Comparison of ENCODE assay signal across 8 mouse cellular contexts in the genomic region with DNA sequence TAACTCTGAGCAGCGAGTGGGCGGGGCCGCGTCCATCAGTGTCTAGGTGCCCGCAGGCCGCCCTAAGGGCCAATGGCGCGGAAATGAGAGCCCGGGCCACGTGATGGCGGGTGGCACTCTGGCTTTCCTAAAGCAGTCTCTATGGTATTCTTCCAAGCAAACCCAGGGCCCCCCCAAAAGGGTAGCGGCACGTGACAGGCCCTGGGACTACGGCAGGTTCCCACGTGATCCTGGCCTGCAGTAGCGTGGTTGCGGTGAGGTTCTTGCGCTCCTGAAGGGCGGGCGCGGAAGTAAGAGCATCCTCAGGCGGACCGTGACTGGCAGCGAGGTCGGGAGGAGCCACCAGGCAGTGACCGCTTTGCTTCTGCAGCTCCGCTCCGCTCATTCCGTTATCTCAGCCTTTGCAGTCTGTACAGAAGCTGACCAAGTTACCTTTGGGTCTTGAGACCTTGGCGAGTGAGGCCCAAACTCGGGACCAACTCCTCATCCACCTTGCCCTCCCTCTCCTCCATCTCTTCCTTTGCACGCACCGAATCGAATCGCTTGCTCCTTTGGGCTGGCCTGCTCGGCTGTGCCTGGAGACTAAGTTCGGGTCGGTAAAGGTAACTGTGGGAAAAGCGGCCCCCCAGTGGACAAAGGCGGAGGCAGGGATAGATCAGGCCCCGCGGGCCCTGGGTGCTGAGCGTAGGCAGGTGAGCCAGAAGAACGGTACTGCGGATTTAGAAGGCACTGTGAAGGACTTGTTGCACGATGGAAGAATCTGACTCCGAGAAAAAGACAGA. TPM values are rescaled to one million over a fixed set of nuclear protein-coding genes. Genes with fewer than 3 reads are reported as not detected.
DNase-seq lines count a peak whose midpoint lies in the region; ATAC-seq and TF ChIP-seq lines count a peak whose summit lies in the region.

A gene (plus strand): TSS at position 248 of the 782 bp plus-strand sequence.

- DNase-seq in A20 (ENCODE audit: low read depth, low spot score), result peak; percentile 87
- peak; percentile 74 for DNase-seq in kidney, postnatal 10 days
- DNase-seq in liver, embryonic 11.5 days (ENCODE audit: low spot score), result peak; percentile 58
- DNase-seq in spleen, postnatal 4 days (ENCODE audit: low spot score in 2 of 2), result peak; percentile 54 to 71

- H3K27ac ChIP-seq in brown adipose tissue, adult 24 weeks (replicated peaks; ENCODE audit: low read depth, low read length), result no peak within 1 kb of the TSS
- H3K27ac ChIP-seq in heart, embryonic 13.5 days (replicated peaks), result no peak within 1 kb of the TSS
- no peak within 1 kb of the TSS for H3K27ac ChIP-seq in liver, embryonic 11.5 days (ENCODE audit: low read depth, low read length)

- peak within 1 kb of the TSS; percentile 71 for H3K4me2 ChIP-seq in heart, embryonic 13.5 days
- H3K4me2 ChIP-seq in liver, embryonic 11.5 days, result peak within 1 kb of the TSS; percentile 62
- peak within 1 kb of the TSS; percentile 24 for H3K4me2 ChIP-seq in myocyte (ENCODE audit: low read depth)

- no peak within 1 kb of the TSS for H3ac ChIP-seq in myocyte (ENCODE audit: control insufficient read depth, insufficient read length)

- peak; percentile 91 for ATAC-seq in erythroid progenitor cell, adult 5-6 weeks (replicated peaks; ENCODE audit: low FRiP score, poor library complexity, severe bottlenecking)
- peak; percentile 83 for ATAC-seq in heart, embryonic 13.5 days (ENCODE audit: extremely low read depth, insufficient number of reproducible peaks, low FRiP score, low TSS enrichment)
- ATAC-seq in liver, embryonic 11.5 days (replicated peaks; ENCODE audit: low FRiP score), result peak; percentile 93

- H3K36me3 ChIP-seq in heart, embryonic 13.5 days, result no peaks in the 10 kb centered on the region
- no peaks in the 10 kb centered on the region for H3K36me3 ChIP-seq in liver, embryonic 11.5 days (ENCODE audit: control insufficient read depth, insufficient read depth, low read length)
- no peaks in the 10 kb centered on the region for H3K36me3 ChIP-seq in myocyte (ENCODE audit: control insufficient read depth, insufficient read depth)

- peak within 1 kb of the TSS; percentile 71 for H3K9ac ChIP-seq in heart, embryonic 13.5 days
- peak within 1 kb of the TSS; percentile 34; the same call in 1 of the 2 replicates for H3K9ac ChIP-seq in liver, embryonic 11.5 days (ENCODE audit: low read depth, low read length)

- no peaks in the 10 kb centered on the region for H3K9me3 ChIP-seq in heart, embryonic 13.5 days
- H3K9me3 ChIP-seq in liver, embryonic 11.5 days (ENCODE audit: control insufficient read depth, low read length), result no peaks in the 10 kb centered on the region

- peak within 1 kb of the TSS; percentile 65 for H3K4me3 ChIP-seq in brown adipose tissue, adult 24 weeks (ENCODE audit: insufficient read depth, low read depth, low read length)
- peak within 1 kb of the TSS; percentile 58 for H3K4me3 ChIP-seq in heart, embryonic 13.5 days
- peak within 1 kb of the TSS; percentile 51 for H3K4me3 ChIP-seq in liver, embryonic 11.5 days (ENCODE audit: low read depth, low read length)
- H3K4me3 ChIP-seq in myocyte, result no peak within 1 kb of the TSS

- no peaks in the 10 kb centered on the region for H3K79me2 ChIP-seq in myocyte (ENCODE audit: control insufficient read depth, insufficient read depth)

- H3K27me3 ChIP-seq in heart, embryonic 13.5 days (replicated peaks), result peaks cover 19% of the 10 kb centered on the region
- H3K27me3 ChIP-seq in liver, embryonic 11.5 days (replicated peaks; ENCODE audit: control insufficient read depth, insufficient read depth, low read length), result peaks cover 12% of the 10 kb centered on the region
- no peaks in the 10 kb centered on the region for H3K27me3 ChIP-seq in myocyte (ENCODE audit: control insufficient read depth, insufficient read depth, insufficient read length)

- no peaks in the 10 kb centered on the region; the same call in 1 of the 2 replicates for H3K4me1 ChIP-seq in brown adipose tissue, adult 24 weeks (ENCODE audit: control insufficient read depth, insufficient read depth, insufficient read length, low read length)
- no peaks in the 10 kb centered on the region for H3K4me1 ChIP-seq in heart, embryonic 13.5 days
- H3K4me1 ChIP-seq in liver, embryonic 11.5 days (replicated peaks; ENCODE audit: control insufficient read depth, insufficient read depth, low read length), result no peaks in the 10 kb centered on the region

- TF ChIP-seq POLR2A in myocyte (IDR thresholded peaks at IDR 0.05; ENCODE audit: insufficient read length, low read depth), result no peak

- 11% methylated on average over 47 of the region's 47 CpGs for WGBS in heart, embryonic 13.5 days
- 16% methylated on average over 47 of the region's 47 CpGs for WGBS in liver, embryonic 11.5 days

TF ChIP-seq in myocyte, 11 proteins besides CTCF, POLR2A, EP300 and RAD21:
- TF ChIP-seq TCF3 (IDR thresholded peaks at IDR 0.05; ENCODE audit: insufficient read length, low read depth) (no peak), MYOD1 (IDR thresholded peaks at IDR 0.05; ENCODE audit: control insufficient read depth in 1 of 3, insufficient read length in 2 of 3, low read depth in 2 of 3) (no peak), POLR2AphosphoS2 (IDR thresholded peaks at IDR 0.05; ENCODE audit: insufficient read length, low read depth) (no peak), MAX (IDR thresholded peaks at IDR 0.05; ENCODE audit: low read depth) (no peak), MYOG (IDR thresholded peaks at IDR 0.05; ENCODE audit: control insufficient read depth in 1 of 3, insufficient read depth in 1 of 3, insufficient read length in 2 of 3, low read depth in 2 of 3) (no peak), USF1 (IDR thresholded peaks at IDR 0.05; ENCODE audit: low read depth) (no peak), CEBPB (IDR thresholded peaks at IDR 0.05; ENCODE audit: insufficient read depth, poor library complexity, severe bottlenecking) (no peak), TCF12 (IDR thresholded peaks at IDR 0.05; ENCODE audit: insufficient read depth, poor library complexity, severe bottlenecking) (no peak), REST (IDR thresholded peaks at IDR 0.05; ENCODE audit: insufficient read depth, insufficient read length) (no peak), SRF (IDR thresholded peaks at IDR 0.05; ENCODE audit: control insufficient read depth, insufficient read length, low read depth) (no peak), E2F4 (IDR thresholded peaks at IDR 0.05; ENCODE audit: insufficient read depth) (no peak)

RNA-seq across cellular contexts. Expression of the gene that starts here (rescaled TPM):
- 2.0 and 2.8 TPM in 2 replicates for polyA plus RNA-seq in brown adipose tissue, adult 24 weeks (2012; ENCODE audit: insufficient read depth, insufficient read length, missing spikeins)
- 4.2 TPM in 1 of 2 replicates, not detected in the other for total RNA-seq in erythroid progenitor cell, adult 5-6 weeks (2015; ENCODE audit: low replicate concordance)
- total RNA-seq in erythroid progenitor cell, adult 5-6 weeks (2017; ENCODE audit: low replicate concordance), result not detected in 2 replicates
- polyA plus RNA-seq in heart, embryonic 13.5 days (2015; fragmentation: Nextera tagmentation; extraction: Ambion mirVana), result 1.7 TPM in 2 replicates
- polyA plus RNA-seq in liver, embryonic 11.5 days (2014; fragmentation: Nextera tagmentation; extraction: Ambion mirVana), result 0.84 and 1.3 TPM in 2 replicates
- polyA plus RNA-seq in myocyte (2012; fragmentation: generic; extraction: Trizol), result 0.05 TPM
